Mouse (Mus musculus) common myeloid progenitor, adult 5-6 weeks (primary cell): ENCODE results near the gene Gak. TPM values are rescaled to one million over a fixed set of nuclear protein-coding genes. Genes with fewer than 3 reads are reported as not detected.

Source experiments
- ATAC-seq: replicated peaks from 2 replicates; pipeline ENCODE4 v1.8.0; 2016; ENCODE audit warnings: low read depth, mild to moderate bottlenecking, moderate TSS enrichment, inconsistent platforms; ENCODE audit not compliant: poor library complexity, severe bottlenecking
- total RNA-seq: library from RNA; stranded (forward); fragments of 200-1000, 187-1606 nt; gene quantifications from 2 replicates; pipeline ENCODE4 v1.2.3, GENCODE M21; 2017

Gak gene
- total RNA-seq, 1 experiment from 2014 or later, result 105 TPM

DNA sequence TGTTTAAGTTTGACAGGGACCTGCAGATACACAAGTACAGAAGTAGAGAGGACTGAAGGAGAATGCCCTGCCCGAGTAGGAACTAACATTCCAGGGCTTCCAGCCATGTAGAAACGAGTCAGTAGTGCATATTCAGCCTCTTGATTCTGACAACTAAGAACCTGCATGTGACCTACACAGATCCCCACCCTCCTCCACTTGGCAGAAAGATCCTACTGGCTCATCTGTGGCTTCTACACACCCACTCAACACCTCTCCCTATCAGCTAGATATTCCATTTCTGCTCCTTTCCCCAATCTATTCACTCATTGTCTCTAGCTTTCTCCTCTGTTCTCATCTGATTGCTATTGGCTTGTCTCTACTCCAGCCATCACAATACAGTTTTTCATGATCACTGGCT lies 7.7 kb downstream of the Gak start:
- no peak for ATAC-seq

DNA sequence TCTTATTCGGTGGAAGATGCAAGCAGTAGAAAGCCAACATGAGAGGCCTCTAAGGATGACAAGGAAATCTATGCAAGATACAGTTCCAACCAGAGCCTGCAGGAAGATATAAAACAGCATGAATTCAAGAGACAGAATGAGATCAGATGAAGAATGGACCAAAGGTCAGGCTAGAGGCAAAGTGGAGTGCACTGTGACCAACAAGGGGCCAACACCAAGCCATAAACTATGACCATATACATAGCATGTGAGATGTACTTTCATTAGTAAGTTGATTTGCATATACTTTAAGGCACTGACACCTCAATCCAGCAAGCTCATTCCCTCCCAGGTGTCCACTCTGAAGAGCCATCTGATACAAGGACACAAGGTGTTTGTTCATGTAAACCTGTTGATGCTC lies 19.1 kb downstream of the Gak start:
- no peak for ATAC-seq

DNA sequence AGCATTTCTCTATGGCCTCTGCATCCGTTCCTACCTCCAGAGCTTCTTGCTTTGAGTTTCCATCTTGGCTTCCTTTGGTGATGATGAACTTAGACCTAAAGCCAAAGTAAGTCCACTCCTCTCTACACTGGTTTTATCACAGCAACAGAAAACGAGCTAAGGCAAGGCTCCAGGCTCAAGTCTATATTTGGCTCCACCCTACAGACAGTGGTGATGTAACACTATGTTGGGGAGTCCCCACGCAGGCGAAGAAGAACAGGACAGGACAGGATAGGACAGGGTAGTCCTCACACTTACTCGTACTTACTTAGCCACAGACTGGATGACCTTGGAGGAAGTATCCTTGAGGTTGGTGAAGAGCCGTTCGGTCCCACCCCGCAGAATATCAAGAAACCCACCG lies 27.0 kb downstream of the Gak start:
- no peak for ATAC-seq

DNA sequence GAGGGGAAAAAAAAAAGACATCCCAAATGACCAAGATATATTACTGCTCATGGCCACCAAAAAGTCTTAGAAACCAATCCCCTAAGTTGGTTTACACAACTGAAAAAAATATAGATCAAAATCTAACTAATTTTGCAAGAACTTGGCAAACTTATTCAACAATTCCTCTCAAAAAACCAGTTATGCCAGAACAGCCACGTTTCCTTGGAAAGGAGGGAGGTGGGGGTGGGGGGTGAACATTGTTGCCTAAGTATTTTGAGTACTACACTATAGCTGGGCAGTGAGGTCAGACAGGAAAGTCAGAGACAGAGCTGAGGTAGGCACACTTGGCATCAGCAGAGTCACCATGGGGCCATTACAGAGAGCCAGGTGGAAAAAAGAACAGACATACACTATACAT lies 29.6 kb downstream of the Gak start:
- no peak for ATAC-seq

DNA sequence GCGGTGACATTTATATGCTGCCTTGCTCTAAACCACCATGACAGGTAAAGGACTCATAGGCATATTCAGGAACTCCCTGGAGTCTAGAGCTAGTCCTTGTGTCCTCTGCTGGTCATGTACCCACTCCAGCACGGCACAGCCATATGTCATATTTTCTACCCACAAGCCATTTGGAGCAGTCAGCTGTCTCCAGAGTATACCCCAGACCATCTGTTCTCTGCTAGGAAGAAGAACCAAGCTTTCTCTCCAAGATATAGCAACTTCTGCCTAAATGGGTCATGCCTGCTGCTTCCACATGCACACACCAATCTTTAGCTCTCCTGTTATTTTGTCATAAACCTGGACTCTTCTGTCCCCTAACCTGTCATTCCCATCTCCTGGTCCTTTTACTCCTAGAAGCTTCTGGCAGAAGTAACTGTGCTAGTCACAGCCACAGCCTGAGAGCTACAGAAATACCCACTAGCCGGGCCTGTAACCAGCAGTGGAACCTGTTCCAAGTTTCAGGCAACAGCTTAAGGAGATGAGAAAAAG lies 48.1 kb downstream of the Gak start:
- ATAC-seq, result no peak

DNA sequence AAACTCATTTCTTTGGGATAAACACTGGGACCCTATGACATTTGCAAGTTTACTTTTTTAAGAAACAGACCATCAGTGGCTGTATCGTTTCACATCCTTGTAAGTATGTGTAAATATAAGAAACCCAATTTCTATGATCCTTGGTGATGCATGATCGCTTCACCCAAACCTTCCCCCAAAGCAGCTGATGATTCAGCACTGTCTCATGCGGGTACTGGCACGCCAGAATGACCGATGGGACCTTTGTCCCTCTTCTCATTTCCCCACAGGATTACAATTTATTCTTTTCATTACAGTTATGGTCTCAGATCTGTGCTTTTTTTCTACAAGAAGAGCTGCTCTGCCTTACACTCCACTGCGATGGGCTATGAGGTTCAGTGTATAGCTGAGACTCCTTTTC lies 56.5 kb downstream of the Gak start:
- no peak for ATAC-seq

DNA sequence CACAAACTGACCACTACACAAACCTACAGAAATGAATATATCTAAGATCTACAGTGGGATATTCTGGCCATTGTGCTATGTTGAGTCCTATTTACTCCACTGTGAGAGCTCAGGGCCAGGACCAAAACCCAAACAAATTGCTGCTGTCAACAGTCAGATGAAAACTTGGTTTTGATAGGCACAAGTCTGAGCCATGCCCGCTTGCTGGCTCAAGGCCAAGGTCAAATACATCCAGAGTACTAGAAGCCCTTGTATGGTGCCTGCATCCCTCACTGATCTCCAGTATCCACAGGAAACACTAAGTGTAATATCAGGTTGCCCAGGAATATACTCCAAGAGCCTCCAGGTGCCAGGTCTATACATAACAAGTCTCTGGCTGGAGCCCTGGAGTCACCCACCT lies 58.6 kb downstream of the Gak start:
- no peak for ATAC-seq

DNA sequence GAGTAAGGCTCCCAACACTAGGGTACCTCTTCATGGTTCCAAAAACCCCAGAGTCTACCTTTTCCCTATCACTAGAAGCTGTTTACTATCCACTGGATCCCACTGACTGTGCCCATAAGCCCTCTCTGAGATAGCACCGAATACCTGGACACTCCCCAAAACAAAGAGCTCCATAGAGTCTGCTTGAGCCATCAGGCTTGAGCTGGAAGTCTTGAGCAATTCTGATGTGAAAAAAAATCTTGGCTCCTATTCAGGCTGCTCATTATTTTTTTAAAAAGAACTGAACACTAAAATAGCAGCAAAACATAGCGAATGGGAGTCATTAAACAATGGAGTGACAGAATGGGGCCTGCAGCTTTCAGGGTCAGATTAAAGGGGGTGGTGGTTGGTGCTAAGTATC lies 62.5 kb downstream of the Gak start:
- ATAC-seq, result no peak

DNA sequence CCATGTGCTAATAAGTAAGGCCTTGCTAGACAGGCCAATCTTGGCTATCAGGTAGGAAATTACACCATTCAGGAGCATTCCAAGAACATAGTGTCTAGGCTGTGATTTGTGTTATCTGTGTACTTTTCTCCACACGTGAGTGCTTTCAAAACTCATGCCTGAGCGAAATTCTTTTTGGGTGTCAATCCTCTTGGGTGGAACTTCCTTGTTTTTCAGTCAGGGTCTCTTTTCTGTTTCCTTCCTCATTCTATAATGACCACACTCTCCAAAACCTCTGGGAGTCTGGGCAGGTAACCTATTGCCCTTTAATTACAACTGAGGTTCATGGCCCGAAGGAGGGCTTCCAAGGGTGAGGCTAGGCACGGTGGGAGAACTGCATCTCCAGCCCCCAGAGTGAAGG lies 63.0 kb downstream of the Gak start:
- ATAC-seq, result no peak

DNA sequence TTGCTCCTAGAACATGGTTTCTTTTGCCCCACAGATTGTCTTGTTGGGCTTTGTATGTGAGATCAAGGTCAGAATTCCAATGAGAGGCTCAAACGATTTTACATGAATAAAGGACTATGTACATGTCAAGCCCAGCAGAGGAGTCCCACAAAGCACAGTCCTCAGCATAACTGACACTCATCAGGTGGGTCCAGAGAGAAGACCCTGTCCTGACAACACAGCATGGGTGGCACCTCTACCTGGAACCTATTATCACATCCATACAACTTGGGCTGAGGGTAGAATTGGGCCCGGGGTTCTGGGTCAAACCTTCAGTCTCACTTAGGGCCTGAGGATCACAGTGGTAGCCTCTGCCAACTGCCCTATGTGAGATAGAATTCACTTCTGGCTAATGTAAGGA lies 64.2 kb downstream of the Gak start:
- no peak for ATAC-seq

DNA sequence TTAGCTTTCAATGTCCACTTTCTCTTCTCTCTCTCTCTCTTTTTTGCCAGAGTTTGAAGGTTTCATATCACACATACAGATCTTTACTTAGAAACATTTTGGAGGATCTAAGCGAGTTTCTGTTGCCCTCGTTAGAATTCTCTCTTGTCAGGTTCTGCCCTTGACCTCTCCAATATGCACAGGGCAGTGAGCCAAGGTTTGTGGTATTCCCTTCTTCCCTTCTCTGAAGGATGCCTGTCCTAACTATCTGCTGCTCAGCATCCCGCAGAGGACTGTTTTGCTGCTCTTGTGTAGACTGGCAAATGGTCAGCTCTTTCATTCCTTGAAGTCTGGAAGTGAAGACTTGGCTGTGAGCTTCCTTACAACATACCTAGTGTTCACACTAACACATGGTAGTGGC lies 65.2 kb downstream of the Gak start:
- ATAC-seq, result no peak

DNA sequence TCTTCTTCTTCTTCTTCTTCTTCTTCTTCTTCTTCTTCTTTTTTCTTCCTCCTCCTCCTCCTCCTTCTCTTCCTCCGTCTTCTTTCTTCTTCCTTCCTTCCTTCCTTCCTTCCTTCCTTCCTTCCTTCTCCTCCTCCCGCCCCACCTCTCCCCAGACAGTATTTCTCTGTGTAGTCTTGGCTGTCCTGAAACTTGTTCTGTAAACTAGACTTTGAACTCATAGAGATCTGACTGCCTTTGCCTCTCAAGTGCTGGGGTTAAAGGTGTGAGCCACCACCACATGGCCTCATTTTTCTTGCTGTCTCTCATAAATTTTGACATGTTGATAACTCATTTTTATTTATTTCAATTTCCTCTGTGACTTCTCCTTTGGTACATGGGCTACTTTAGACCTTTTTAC lies 67.1 kb downstream of the Gak start:
- no peak for ATAC-seq

DNA sequence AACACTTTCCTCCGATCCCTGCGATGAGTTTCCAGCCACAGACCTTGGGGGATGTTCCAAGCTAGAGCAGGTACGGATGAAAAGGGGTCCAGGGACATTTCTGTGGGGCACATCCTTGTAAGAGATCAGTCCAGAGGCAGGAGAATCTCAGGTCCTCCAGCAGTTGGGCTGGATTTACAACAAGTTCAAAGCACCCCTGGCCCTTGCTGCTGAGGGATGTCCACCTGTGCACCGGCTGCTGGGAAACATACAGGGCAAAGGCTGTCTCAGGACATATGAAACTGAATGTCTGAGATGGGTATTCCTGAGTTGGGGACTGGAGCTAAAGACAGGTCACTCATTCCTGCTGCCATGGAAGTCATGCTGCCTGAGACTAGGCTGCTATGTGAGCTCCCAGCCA lies 72.6 kb downstream of the Gak start:
- ATAC-seq, result no peak

DNA sequence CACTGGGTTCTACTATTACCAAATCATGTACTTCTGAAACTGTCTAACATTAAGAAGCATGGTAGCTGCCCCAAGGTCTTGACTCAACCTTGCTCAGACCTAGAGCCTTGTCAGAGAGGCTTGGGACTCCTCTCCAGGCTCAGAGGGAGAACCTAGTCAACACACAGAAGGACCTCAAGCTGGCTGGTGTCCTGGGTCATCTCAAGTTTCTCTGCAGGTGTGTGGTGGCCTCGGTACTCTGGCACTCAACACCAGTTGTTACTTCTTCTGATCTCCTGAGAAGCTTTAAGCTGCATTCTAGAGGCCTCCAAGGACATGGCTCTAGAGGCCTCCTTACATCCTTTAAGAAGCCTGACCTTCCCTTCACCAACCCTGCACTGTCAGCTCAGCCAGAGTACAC lies 75.5 kb downstream of the Gak start:
- ATAC-seq, result no peak

DNA sequence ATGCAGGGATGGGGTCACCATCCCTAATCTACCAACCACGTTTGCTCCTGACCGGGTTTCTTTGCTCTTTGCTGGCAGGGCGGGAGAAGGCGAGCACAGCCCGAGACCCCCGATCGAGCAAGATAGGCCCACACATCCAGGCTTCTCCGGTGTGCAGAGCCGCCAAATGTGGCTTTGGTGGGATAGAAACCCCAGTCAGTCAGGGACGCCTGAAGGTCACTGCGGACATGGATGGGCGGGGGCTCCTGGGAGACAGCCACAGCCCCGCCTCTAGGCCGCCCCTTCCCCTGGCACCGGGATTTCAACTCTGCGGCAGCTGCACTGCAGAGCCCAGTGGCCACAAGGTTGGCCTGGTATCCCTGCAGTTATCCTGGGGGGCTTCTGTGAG lies 79.4 kb downstream of the Gak start:
- no peak for ATAC-seq

DNA sequence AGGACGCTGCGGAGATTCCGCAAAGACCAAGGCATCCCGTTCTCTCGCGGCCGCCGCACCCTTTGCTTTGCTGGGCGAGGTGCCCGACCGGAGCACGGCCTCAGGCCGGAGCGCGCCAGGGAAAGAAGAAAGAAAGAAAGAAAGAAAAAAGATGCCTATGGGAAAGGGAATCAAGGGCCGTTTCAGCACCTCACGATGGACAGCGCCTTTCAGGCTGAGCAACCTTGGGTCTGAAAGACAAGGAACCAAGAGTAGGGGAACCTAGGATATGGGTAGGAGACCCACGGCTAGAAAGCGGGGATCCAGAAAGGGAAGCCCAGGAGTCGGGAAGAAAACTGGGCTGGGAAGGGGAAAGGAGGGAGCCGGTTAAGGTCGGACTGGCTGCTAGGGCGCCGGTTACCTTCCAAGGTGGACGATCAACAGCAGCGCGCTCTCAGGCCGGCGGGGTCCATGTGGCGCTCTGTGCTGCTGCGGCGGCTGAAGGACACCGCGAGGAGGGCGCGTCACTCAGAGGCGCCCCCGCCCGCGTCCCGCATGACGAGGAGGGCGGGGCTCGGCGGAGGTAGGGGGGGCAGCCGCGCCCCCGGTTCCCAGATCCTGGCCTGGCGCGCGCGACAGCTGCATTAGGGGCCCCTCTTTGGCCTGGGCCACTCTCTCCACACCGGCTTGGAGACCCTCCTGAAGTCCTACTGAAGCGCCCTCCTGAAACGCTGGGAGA lies 79.9 kb downstream of the Gak start, which contains the start of gene Cplx1:
Gene Cplx1, minus strand, starts transcription at position 536 of the 718 bp plus-strand sequence.
- ATAC-seq, result peak; percentile 86

DNA sequence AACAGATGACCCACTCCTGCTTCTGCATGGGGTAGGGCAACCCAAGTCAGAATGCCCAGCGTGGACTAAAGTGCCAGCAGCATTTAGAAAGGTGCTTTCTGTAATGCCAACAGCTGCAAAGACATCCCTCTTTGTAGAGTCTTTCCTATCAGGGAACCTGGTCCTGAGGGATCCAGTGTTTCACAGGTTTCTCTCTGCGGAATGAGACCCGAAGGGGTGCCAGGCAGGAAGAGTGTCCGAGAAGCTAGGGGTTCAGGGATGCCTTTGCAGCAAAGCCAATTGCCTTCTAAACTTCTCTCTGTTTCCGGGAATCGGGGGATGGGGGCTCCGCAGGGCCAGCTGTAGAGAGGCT lies 80.4 kb downstream of the Gak start:
- no peak for ATAC-seq

DNA sequence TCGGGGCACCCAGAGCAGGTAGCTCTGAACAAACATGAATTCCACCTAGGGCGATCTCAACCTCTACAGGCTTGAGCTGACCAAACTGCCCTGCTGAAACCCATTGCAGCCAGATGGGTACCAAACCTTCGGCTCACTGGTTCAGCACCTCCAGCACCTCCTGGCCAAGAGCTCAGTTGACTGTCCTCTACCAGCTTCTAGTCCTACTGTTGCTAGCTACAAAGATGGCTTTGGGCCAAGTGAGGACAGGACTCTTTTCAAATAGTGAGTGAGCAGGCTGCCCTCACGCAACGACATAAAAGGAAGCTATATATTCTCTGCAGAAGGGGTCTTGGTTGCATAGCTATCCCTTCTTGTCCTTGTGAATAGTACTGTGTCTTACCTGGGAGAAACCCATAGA lies 81.9 kb downstream of the Gak start:
- ATAC-seq, result no peak

DNA sequence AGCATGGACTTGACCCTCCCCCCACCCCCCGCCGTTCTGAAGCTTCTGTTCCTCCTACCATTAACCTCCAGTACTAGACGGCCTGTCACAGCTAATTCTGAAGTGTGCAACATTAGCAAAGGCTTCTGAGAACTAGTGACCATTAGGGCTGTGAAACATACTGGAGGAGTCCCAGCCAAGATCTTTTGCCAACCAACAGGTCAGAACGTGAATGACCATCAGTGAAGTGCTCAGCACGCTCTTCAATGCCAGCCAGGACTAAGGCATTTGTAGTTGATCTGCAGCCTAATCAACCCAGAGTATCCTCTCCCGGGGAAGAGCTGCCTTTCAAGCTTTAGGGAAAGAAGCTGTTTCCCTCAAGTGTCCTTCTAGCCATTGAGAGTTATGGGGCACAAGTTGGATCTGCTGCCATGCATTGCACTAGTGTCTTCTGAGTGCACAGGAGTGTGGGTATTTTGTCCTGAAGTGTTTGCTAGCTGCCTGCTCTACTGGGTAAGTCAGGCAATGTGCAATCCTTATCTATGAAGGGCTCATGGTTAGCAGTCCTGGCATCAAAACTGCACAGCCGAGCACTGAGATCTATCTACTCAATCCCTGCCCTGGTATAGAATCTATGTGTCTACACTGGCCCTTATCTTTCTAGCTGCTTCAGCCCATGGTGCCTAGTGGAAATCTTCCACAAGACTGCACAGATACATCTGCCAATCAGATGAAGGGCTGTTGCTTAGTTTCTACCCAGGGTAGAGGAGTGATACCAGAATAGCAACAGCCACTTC lies 85.9 kb downstream of the Gak start:
- no peak; the same call in 1 of the 2 replicates for ATAC-seq

DNA sequence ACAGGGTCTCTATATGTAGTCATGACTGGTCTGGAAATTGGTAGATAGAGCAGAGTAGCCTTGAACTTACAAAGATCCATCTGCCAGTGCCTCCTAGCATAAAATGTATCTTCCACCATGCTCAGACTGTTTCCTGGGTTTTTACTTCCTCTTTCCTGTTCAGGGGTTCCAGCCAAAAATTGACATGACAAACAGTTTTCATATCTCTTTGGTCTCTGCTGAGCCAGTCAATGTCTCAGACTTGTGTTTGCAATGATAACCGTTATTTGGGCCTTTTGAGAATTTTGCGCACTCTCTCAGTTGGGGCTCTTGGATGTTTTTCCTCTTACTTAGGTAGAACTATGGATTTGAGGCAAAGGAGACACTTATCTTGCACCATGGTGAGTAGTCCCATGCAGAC lies 95.4 kb downstream of the Gak start:
- no peak for ATAC-seq

DNA sequence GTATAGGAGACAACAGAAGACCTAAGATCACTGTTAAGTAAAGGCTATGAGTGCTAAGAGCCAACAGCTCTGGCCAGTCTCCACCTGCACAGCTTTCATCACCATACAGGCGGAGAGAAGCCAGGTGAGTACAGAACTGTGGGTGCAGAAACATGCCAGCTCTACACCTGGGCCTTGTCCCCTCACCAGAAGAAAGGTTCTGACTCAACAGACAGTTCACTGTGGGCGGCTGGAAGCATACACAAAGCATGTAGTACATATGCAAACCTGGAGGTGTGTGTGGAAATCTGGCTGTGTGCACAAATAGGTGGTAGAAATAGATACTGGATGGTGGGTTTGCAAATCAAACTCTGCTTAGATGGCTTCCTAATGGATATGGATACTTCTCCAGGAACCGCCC lies 107.0 kb downstream of the Gak start:
- ATAC-seq, result no peak

DNA sequence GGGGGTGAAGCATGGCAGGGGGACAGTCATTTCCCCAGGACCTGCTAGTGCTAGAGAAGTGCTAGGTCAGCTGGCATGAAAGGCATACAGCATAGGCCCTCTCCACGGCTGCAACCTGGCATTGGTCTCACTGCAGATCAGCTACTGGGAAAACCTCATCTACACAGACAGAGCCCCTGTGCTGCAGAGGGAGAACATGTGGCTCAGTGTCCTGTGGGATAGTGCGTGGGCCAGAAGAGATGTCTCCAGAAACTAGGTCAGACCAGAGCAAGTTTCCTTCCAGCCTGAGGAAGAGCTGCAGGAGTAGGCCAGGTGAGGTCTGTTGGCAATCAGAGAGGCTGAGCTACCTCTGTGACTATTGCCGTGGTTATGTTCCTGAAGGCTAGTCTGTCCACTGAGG lies 107.7 kb downstream of the Gak start:
- ATAC-seq, result no peak
